Mouse (Mus musculus): Measurements from ENCODE around the gene Eml4.

DNA sequence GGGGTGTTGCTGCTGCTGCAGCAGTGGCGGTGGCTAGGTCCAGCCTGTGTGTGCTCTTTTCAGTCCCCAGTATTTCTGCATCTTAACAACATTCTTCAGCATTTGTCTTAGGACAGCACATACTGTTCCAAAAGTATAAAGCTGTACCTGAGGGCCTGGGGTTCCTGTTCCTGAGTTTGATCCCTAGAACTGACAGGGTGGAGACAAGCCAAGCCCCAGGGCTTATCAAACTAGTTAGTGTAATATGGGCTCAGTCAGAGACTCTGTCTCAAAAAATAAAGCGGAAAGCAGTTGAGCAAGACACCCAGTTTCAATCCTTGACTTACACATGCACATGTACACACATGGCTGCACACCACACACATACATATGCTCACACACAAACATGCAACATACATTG, 34.2 kb downstream of the Eml4 start:
- TF ChIP-seq CTCF (IDR thresholded peaks at IDR 0.05 in 2 of 3, conservative IDR thresholded peaks at IDR 0.05 in 1 of 3; ENCODE audit: control insufficient read depth in 1 of 3, insufficient read depth in 1 of 3, low read depth in 2 of 3, low read length in 3 of 3, poor library complexity in 1 of 3, severe bottlenecking in 1 of 3) = no peak
- TF ChIP-seq HCFC1 (IDR thresholded peaks at IDR 0.05; ENCODE audit: low read depth, low read length) = no peak
- no peak for TF ChIP-seq TCF12 (IDR thresholded peaks at IDR 0.05; ENCODE audit: low read depth, low read length)
- no peak for TF ChIP-seq NRF1 (IDR thresholded peaks at IDR 0.05; ENCODE audit: insufficient read depth, low read depth, low read length, poor library complexity, severe bottlenecking)
- TF ChIP-seq TBP (IDR thresholded peaks at IDR 0.05; ENCODE audit: low read depth, low read length) = no peak
- no peak for TF ChIP-seq EP300 (IDR thresholded peaks at IDR 0.05; ENCODE audit: low read depth in 1 of 2, low read length in 2 of 2)
- TF ChIP-seq BHLHE40 (IDR thresholded peaks at IDR 0.05; ENCODE audit: borderline replicate concordance, low read depth, low read length) = no peak
